Mouse (Mus musculus): ENCODE data around the gene Dusp7.

DNA sequence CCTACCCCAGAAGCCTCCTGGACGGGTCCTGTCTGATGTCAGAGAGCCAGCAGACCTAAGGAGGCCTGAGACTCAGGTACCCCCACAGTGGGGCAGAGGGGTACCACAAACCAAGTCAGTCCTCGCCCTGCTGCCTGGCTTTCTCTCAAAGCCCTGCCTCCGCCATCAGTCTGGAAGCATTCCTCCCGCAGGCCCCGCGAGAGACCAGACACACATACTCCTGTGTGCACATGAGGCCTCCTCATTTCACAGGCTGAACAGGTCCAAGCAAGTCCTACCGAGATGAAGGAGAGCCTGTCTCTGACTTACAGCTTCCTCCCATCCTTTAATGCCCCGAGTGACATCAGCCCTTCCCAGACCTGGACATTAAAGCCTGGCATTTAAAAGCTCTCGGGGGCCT is 10.3 kb downstream of the Dusp7 start:
- TF ChIP-seq POLR2A (IDR thresholded peaks at IDR 0.05; ENCODE audit: low read depth, low read length): no peak
- no peak for TF ChIP-seq CTCF (IDR thresholded peaks at IDR 0.05; ENCODE audit: extremely low read depth, insufficient read length, insufficient replicate concordance, low read depth, low read length)
